Mouse (Mus musculus): ENCODE results near the gene Med13l. TPM values are rescaled to one million over a fixed set of nuclear protein-coding genes. Genes with fewer than 3 reads are reported as not detected.

Gene Med13l
- polyA plus RNA-seq, 1 experiment from 2014 or later = 14.6 TPM

DNA sequence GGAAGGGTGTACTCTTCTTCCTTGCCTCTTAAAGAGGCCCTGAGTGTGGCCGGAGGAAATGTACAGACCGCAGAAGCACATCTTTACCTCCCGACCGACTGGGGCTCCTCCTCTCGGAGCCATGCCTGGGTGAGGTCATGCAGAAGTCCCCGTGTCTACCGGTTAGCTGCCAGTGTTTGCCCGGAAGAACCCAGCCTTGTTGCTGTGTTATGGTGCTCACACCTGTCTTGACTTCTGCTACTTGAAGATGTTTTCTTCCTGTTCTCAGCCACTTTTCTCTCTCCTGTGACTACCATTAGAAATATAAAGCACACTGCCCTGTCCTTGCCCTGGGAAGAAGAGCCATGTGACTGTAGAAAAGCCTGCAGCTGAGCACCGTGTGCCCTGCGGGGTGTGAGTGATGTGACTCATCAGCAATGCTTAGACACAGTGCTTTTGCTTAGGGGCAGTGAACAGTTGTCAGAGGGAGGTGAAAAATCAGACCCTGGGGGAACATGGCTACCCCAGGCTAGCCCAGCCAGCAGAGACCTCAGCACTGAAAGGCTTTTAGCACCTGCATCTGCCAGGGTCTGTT is 193.1 kb downstream of the Med13l start:
- no peaks in the 10 kb centered on the region for H3K4me1 ChIP-seq (ENCODE audit: control insufficient read depth, insufficient read depth, low read length)
- DNase-seq (ENCODE audit: low spot score) = no peak
- no peak overlapping the region for H3K4me3 ChIP-seq (ENCODE audit: low read depth, low read length)
- no peak overlapping the region for H3K4me2 ChIP-seq (ENCODE audit: low read length)
- no peak for ATAC-seq
- H3K27ac ChIP-seq (ENCODE audit: low read depth, low read length) = peak overlapping the region; percentile 52; the same call in 1 of the 2 replicates
- H3K27me3 ChIP-seq (replicated peaks; ENCODE audit: control insufficient read depth, insufficient read depth, low read length) = no peaks in the 10 kb centered on the region
- no peaks in the 10 kb centered on the region for H3K9me3 ChIP-seq (replicated peaks; ENCODE audit: control insufficient read depth, low read length)
- WGBS = 77% methylated on average over 10 of the region's 10 CpGs
- H3K9ac ChIP-seq (ENCODE audit: low read length) = no peak overlapping the region
- peaks cover 93% of the 10 kb centered on the region for H3K36me3 ChIP-seq (ENCODE audit: control insufficient read depth, insufficient read depth, low read length)

DNA sequence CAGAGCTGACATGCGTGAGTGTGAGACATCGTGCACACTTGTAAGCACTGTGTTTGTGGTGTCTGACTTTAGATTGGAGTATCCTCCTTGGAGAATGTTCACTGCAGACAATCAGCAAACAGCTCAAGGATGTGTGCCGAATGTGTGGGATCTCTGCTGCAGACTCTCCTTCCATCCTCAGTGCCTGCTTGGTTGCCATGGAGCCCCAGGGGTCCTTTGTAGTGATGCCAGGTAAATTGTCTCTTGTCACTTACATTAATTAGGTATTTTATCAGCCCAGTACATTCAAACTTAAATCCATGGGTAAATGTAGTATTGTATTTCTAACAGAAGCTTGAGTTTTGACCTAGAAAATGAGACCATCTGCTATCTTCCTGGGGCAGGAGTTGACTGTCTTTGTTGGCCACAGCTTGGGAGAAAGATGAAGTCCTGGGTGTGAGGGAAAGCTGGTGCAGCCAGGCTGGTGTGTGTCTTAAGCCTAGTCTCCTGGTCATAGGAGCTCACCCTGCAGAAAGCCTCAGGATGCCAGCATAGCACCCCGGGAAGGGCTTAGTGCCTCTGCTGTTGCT is 193.8 kb downstream of the Med13l start:
- Histone ChIP-seq H3K4me3 (ENCODE audit: low read depth, low read length) (no peak overlapping the region), H3K4me1 (ENCODE audit: control insufficient read depth, insufficient read depth, low read length) (no peaks in the 10 kb centered on the region), H3K27ac (ENCODE audit: low read depth, low read length) (peak overlapping the region; percentile 52; the same call in 1 of the 2 replicates), H3K9ac (ENCODE audit: low read length) (no peak overlapping the region), H3K27me3 (replicated peaks; ENCODE audit: control insufficient read depth, insufficient read depth, low read length) (no peaks in the 10 kb centered on the region), H3K9me3 (replicated peaks; ENCODE audit: control insufficient read depth, low read length) (no peaks in the 10 kb centered on the region), H3K36me3 (ENCODE audit: control insufficient read depth, insufficient read depth, low read length) (peaks cover 93% of the 10 kb centered on the region), H3K4me2 (ENCODE audit: low read length) (no peak overlapping the region)
- WGBS = 49% methylated on average over 4 of the region's 4 CpGs
- ATAC-seq (no peak), DNase-seq (ENCODE audit: low spot score) (peak; percentile 28)

GRCm38 (mm10) chr5:118756078-118756477 is 195.6 kb downstream of the Med13l start:
- ATAC-seq = no peak
- no peaks in the 10 kb centered on the region for H3K27me3 ChIP-seq (replicated peaks; ENCODE audit: control insufficient read depth, insufficient read depth, low read length)
- DNase-seq (ENCODE audit: low spot score) = no peak
- H3K9ac ChIP-seq (ENCODE audit: low read length) = no peak overlapping the region
- no peak overlapping the region for H3K4me2 ChIP-seq (ENCODE audit: low read length)
- H3K4me3 ChIP-seq (ENCODE audit: low read depth, low read length) = no peak overlapping the region
- no peaks in the 10 kb centered on the region for H3K4me1 ChIP-seq (ENCODE audit: control insufficient read depth, insufficient read depth, low read length)
- H3K9me3 ChIP-seq (replicated peaks; ENCODE audit: control insufficient read depth, low read length) = no peaks in the 10 kb centered on the region
- 73% methylated on average over 2 of the region's 2 CpGs for WGBS
- no peak overlapping the region for H3K27ac ChIP-seq (ENCODE audit: low read depth, low read length)
- peaks cover 93% of the 10 kb centered on the region for H3K36me3 ChIP-seq (ENCODE audit: control insufficient read depth, insufficient read depth, low read length)

GRCm38 (mm10) chr5:118757396-118758301 is 197.2 kb downstream of the Med13l start:
- H3K9ac ChIP-seq (ENCODE audit: low read length) = no peak overlapping the region
- H3K27me3 ChIP-seq (replicated peaks; ENCODE audit: control insufficient read depth, insufficient read depth, low read length) = no peaks in the 10 kb centered on the region
- H3K4me2 ChIP-seq (ENCODE audit: low read length) = no peak overlapping the region
- no peaks in the 10 kb centered on the region for H3K4me1 ChIP-seq (ENCODE audit: control insufficient read depth, insufficient read depth, low read length)
- no peaks in the 10 kb centered on the region for H3K9me3 ChIP-seq (replicated peaks; ENCODE audit: control insufficient read depth, low read length)
- no peak overlapping the region for H3K27ac ChIP-seq (ENCODE audit: low read depth, low read length)
- ATAC-seq = no peak
- peaks cover 94% of the 10 kb centered on the region for H3K36me3 ChIP-seq (ENCODE audit: control insufficient read depth, insufficient read depth, low read length)
- no peak overlapping the region for H3K4me3 ChIP-seq (ENCODE audit: low read depth, low read length)
- 75% methylated on average over 17 of the region's 17 CpGs for WGBS
- no peak for DNase-seq (ENCODE audit: low spot score)

GRCm38 (mm10) chr5:118760986-118761385 is 200.5 kb downstream of the Med13l start:
- Histone ChIP-seq H3K4me1 (ENCODE audit: control insufficient read depth, insufficient read depth, low read length) (no peaks in the 10 kb centered on the region), H3K4me3 (ENCODE audit: low read depth, low read length) (no peak overlapping the region), H3K36me3 (ENCODE audit: control insufficient read depth, insufficient read depth, low read length) (peaks cover 81% of the 10 kb centered on the region), H3K9ac (ENCODE audit: low read length) (no peak overlapping the region), H3K27ac (ENCODE audit: low read depth, low read length) (no peak overlapping the region), H3K9me3 (replicated peaks; ENCODE audit: control insufficient read depth, low read length) (no peaks in the 10 kb centered on the region), H3K4me2 (ENCODE audit: low read length) (no peak overlapping the region), H3K27me3 (replicated peaks; ENCODE audit: control insufficient read depth, insufficient read depth, low read length) (no peaks in the 10 kb centered on the region)
- WGBS = 95% methylated on average over 10 of the region's 10 CpGs
- DNase-seq (ENCODE audit: low spot score) (no peak), ATAC-seq (no peak)

- Histone ChIP-seq H3K4me2 (ENCODE audit: low read length) (no peak overlapping the region), H3K9me3 (replicated peaks; ENCODE audit: control insufficient read depth, low read length) (no peaks in the 10 kb centered on the region), H3K4me3 (ENCODE audit: low read depth, low read length) (no peak overlapping the region), H3K9ac (ENCODE audit: low read length) (no peak overlapping the region), H3K36me3 (ENCODE audit: control insufficient read depth, insufficient read depth, low read length) (peaks cover 64% of the 10 kb centered on the region), H3K27me3 (replicated peaks; ENCODE audit: control insufficient read depth, insufficient read depth, low read length) (no peaks in the 10 kb centered on the region), H3K4me1 (ENCODE audit: control insufficient read depth, insufficient read depth, low read length) (no peaks in the 10 kb centered on the region), H3K27ac (ENCODE audit: low read depth, low read length) (no peak overlapping the region)
- 91% methylated on average over 18 of the region's 18 CpGs for WGBS
- no peak for DNase-seq (ENCODE audit: low spot score)
- ATAC-seq = no peak
Measured at GRCm38 (mm10) chr5:118762499-118763185, 202.2 kb downstream of the Med13l start.

GRCm38 (mm10) chr5:118763353-118763752 is 202.9 kb downstream of the Med13l start:
- 0 out of 2 replicates have a peak, but pooled peaks cover under 1% of the 10 kb centered on the region for H3K4me1 ChIP-seq (ENCODE audit: control insufficient read depth, insufficient read depth, low read length)
- no peaks in the 10 kb centered on the region for H3K27me3 ChIP-seq (replicated peaks; ENCODE audit: control insufficient read depth, insufficient read depth, low read length)
- H3K36me3 ChIP-seq (ENCODE audit: control insufficient read depth, insufficient read depth, low read length) = peaks cover 58% of the 10 kb centered on the region
- ATAC-seq (no peak), DNase-seq (ENCODE audit: low spot score) (peak; percentile 38)
- no peak overlapping the region for H3K4me3 ChIP-seq (ENCODE audit: low read depth, low read length)
- H3K9ac ChIP-seq (ENCODE audit: low read length) = no peak overlapping the region
- H3K4me2 ChIP-seq (ENCODE audit: low read length) = no peak overlapping the region
- 53% methylated on average over 5 of the region's 5 CpGs for WGBS
- H3K9me3 ChIP-seq (replicated peaks; ENCODE audit: control insufficient read depth, low read length) = no peaks in the 10 kb centered on the region
- H3K27ac ChIP-seq (ENCODE audit: low read depth, low read length) = no peak overlapping the region

DNA sequence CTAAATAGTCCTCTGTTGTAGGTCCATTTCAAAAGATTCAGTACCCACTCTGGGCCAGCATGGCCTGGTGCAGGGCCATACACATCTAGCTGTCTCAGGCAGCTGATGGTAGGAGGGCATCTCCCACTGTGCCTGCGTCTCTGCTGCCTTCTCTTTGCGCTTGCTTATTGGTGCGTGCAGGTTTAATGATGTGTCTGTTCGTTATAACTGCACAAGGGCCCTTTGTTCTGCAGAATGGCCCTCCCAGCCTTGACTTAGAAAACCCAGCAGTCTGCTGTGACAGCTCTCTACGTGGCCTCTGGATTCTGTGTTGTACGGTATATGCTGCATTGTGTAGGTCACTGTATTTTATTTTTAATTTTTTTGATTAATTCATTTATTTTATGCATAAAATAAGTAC is 208.7 kb downstream of the Med13l start:
- no peak overlapping the region for H3K4me2 ChIP-seq (ENCODE audit: low read length)
- no peaks in the 10 kb centered on the region for H3K27me3 ChIP-seq (replicated peaks; ENCODE audit: control insufficient read depth, insufficient read depth, low read length)
- under 1% methylated on average over 6 of the region's 6 CpGs for WGBS
- H3K4me1 ChIP-seq (ENCODE audit: control insufficient read depth, insufficient read depth, low read length) = 0 out of 2 replicates have a peak, but pooled peaks cover 7% of the 10 kb centered on the region
- H3K9me3 ChIP-seq (replicated peaks; ENCODE audit: control insufficient read depth, low read length) = no peaks in the 10 kb centered on the region
- H3K4me3 ChIP-seq (ENCODE audit: low read depth, low read length) = no peak overlapping the region
- no peak overlapping the region for H3K27ac ChIP-seq (ENCODE audit: low read depth, low read length)
- peak; percentile 85 for DNase-seq (ENCODE audit: low spot score)
- 0 out of 2 replicates have a peak, but pooled peaks cover 3% of the 10 kb centered on the region for H3K36me3 ChIP-seq (ENCODE audit: control insufficient read depth, insufficient read depth, low read length)
- H3K9ac ChIP-seq (ENCODE audit: low read length) = no peak overlapping the region
- peak; percentile 85 for ATAC-seq
